Mouse (Mus musculus): ENCODE measurements around the gene Serpinf2. TPM values are rescaled to one million over a fixed set of nuclear protein-coding genes. Genes with fewer than 3 reads are reported as not detected.

The Serpinf2 gene
- polyA plus RNA-seq, 1 experiment = 1.4 TPM

- 91% methylated on average over 3 of the region's 3 CpGs for WGBS
- Histone ChIP-seq H3K4me3 (ENCODE audit: control insufficient read depth, insufficient read depth, low read length) (no peak overlapping the region), H3K27ac (ENCODE audit: control insufficient read depth, insufficient read depth, low read length) (no peak overlapping the region), H3K27me3 (ENCODE audit: control insufficient read depth, insufficient read depth, low read length) (no peaks in the 10 kb centered on the region), H3K36me3 (ENCODE audit: control insufficient read depth, insufficient read depth, low read length) (no peaks in the 10 kb centered on the region), H3K4me1 (replicated peaks; ENCODE audit: control insufficient read depth, insufficient read depth, low read length) (peaks cover 21% of the 10 kb centered on the region)
- no peak for TF ChIP-seq POLR2A (IDR thresholded peaks at IDR 0.05; ENCODE audit: control insufficient read depth, extremely low read depth, insufficient read depth, low read length, poor library complexity)
- DNase-seq = no peak
Observed at GRCm38 (mm10) chr11:75470675-75471074, 31.3 kb upstream of the Serpinf2 start.

- no peak for DNase-seq
- Histone ChIP-seq H3K27ac (ENCODE audit: control insufficient read depth, insufficient read depth, low read length) (no peak overlapping the region), H3K4me3 (ENCODE audit: control insufficient read depth, insufficient read depth, low read length) (no peak overlapping the region), H3K36me3 (ENCODE audit: control insufficient read depth, insufficient read depth, low read length) (no peaks in the 10 kb centered on the region), H3K27me3 (ENCODE audit: control insufficient read depth, insufficient read depth, low read length) (no peaks in the 10 kb centered on the region), H3K4me1 (replicated peaks; ENCODE audit: control insufficient read depth, insufficient read depth, low read length) (peaks cover 21% of the 10 kb centered on the region)
- no peak for TF ChIP-seq CTCF (IDR thresholded peaks at IDR 0.05; ENCODE audit: borderline replicate concordance, control insufficient read depth, extremely low read depth, insufficient read depth, low read length, poor library complexity)
- WGBS = 96% methylated on average over 4 of the region's 4 CpGs
Observed at GRCm38 (mm10) chr11:75469261-75469660, 29.9 kb upstream of the Serpinf2 start.

- Histone ChIP-seq H3K36me3 (ENCODE audit: control insufficient read depth, insufficient read depth, low read length) (no peaks in the 10 kb centered on the region), H3K27ac (ENCODE audit: control insufficient read depth, insufficient read depth, low read length) (no peak overlapping the region), H3K4me1 (replicated peaks; ENCODE audit: control insufficient read depth, insufficient read depth, low read length) (peaks cover 19% of the 10 kb centered on the region), H3K27me3 (ENCODE audit: control insufficient read depth, insufficient read depth, low read length) (no peaks in the 10 kb centered on the region), H3K4me3 (ENCODE audit: control insufficient read depth, insufficient read depth, low read length) (peak overlapping the region; percentile 68)
- DNase-seq = no peak
- 65% methylated on average over 7 of the region's 7 CpGs for WGBS
- TF ChIP-seq POLR2A (IDR thresholded peaks at IDR 0.05; ENCODE audit: control insufficient read depth, extremely low read depth, insufficient read depth, low read length, poor library complexity) (no peak), CTCF (IDR thresholded peaks at IDR 0.05; ENCODE audit: borderline replicate concordance, control insufficient read depth, extremely low read depth, insufficient read depth, low read length, poor library complexity) (no peak)
Observed at GRCm38 (mm10) chr11:75468410-75468809, 29.0 kb upstream of the Serpinf2 start.

GRCm38 (mm10) chr11:75467512-75468215 lies 28.3 kb upstream of the Serpinf2 start:
- TF ChIP-seq POLR2A (IDR thresholded peaks at IDR 0.05; ENCODE audit: control insufficient read depth, extremely low read depth, insufficient read depth, low read length, poor library complexity) (no peak), CTCF (IDR thresholded peaks at IDR 0.05; ENCODE audit: borderline replicate concordance, control insufficient read depth, extremely low read depth, insufficient read depth, low read length, poor library complexity) (no peak)
- WGBS = 30% methylated on average over 19 of the region's 19 CpGs
- Histone ChIP-seq H3K36me3 (ENCODE audit: control insufficient read depth, insufficient read depth, low read length) (no peaks in the 10 kb centered on the region), H3K4me3 (ENCODE audit: control insufficient read depth, insufficient read depth, low read length) (peak overlapping the region; percentile 68), H3K4me1 (replicated peaks; ENCODE audit: control insufficient read depth, insufficient read depth, low read length) (peaks cover 16% of the 10 kb centered on the region), H3K27ac (ENCODE audit: control insufficient read depth, insufficient read depth, low read length) (no peak overlapping the region; the same call in 1 of the 2 replicates), H3K27me3 (ENCODE audit: control insufficient read depth, insufficient read depth, low read length) (no peaks in the 10 kb centered on the region)
- peak; percentile 16 for DNase-seq

- WGBS = 98% methylated on average over 4 of the region's 4 CpGs
- Histone ChIP-seq H3K36me3 (ENCODE audit: control insufficient read depth, insufficient read depth, low read length) (no peaks in the 10 kb centered on the region), H3K27ac (ENCODE audit: control insufficient read depth, insufficient read depth, low read length) (no peak overlapping the region), H3K27me3 (ENCODE audit: control insufficient read depth, insufficient read depth, low read length) (no peaks in the 10 kb centered on the region), H3K4me3 (ENCODE audit: control insufficient read depth, insufficient read depth, low read length) (no peak overlapping the region), H3K4me1 (replicated peaks; ENCODE audit: control insufficient read depth, insufficient read depth, low read length) (peaks cover 20% of the 10 kb centered on the region)
- TF ChIP-seq POLR2A (IDR thresholded peaks at IDR 0.05; ENCODE audit: control insufficient read depth, extremely low read depth, insufficient read depth, low read length, poor library complexity) (no peak), CTCF (IDR thresholded peaks at IDR 0.05; ENCODE audit: borderline replicate concordance, control insufficient read depth, extremely low read depth, insufficient read depth, low read length, poor library complexity) (no peak)
- DNase-seq = no peak
Observed at GRCm38 (mm10) chr11:75466731-75467505, 27.5 kb upstream of the Serpinf2 start.

GRCm38 (mm10) chr11:75465051-75465450 lies 25.7 kb upstream of the Serpinf2 start:
- peaks cover 25% of the 10 kb centered on the region for H3K4me1 ChIP-seq (replicated peaks; ENCODE audit: control insufficient read depth, insufficient read depth, low read length)
- TF ChIP-seq CTCF (IDR thresholded peaks at IDR 0.05; ENCODE audit: borderline replicate concordance, control insufficient read depth, extremely low read depth, insufficient read depth, low read length, poor library complexity) (no peak), POLR2A (IDR thresholded peaks at IDR 0.05; ENCODE audit: control insufficient read depth, extremely low read depth, insufficient read depth, low read length, poor library complexity) (no peak)
- no peak overlapping the region for H3K27ac ChIP-seq (ENCODE audit: control insufficient read depth, insufficient read depth, low read length)
- H3K4me3 ChIP-seq (ENCODE audit: control insufficient read depth, insufficient read depth, low read length) = no peak overlapping the region
- DNase-seq = no peak
- no peaks in the 10 kb centered on the region for H3K27me3 ChIP-seq (ENCODE audit: control insufficient read depth, insufficient read depth, low read length)
- H3K36me3 ChIP-seq (ENCODE audit: control insufficient read depth, insufficient read depth, low read length) = no peaks in the 10 kb centered on the region
- 95% methylated on average over 6 of the region's 6 CpGs for WGBS
